Mouse (Mus musculus): ENCODE results near the gene Ccdc90b. TPM values are rescaled to one million over a fixed set of nuclear protein-coding genes. Genes with fewer than 3 reads are reported as not detected.

Gene Ccdc90b
- total RNA-seq, 2 experiments from 2014 or later = 13.8 to 14.1 TPM

Other genes with a start within 250 kb of the Ccdc90b start
- gene Ankrd42, start 76.0 kb downstream of the Ccdc90b start, total RNA-seq (2021) = 10 to 100 TPM; 17.3 to 19.6 TPM
- 10 to 100 TPM; 48.0 to 60.6 TPM for gene Pcf11, start 108.8 kb downstream of the Ccdc90b start, total RNA-seq (2021)
- 10 to 100 TPM; 43.2 to 49.1 TPM for gene Rab30, start 180.5 kb downstream of the Ccdc90b start, total RNA-seq (2021)